Mouse (Mus musculus): ENCODE measurements around the gene 4933427I04Rik. TPM values are rescaled to one million over a fixed set of nuclear protein-coding genes. Genes with fewer than 3 reads are reported as not detected.

The 4933427I04Rik gene
- polyA plus RNA-seq, 1 experiment from 2014 or later, result not detected

DNA sequence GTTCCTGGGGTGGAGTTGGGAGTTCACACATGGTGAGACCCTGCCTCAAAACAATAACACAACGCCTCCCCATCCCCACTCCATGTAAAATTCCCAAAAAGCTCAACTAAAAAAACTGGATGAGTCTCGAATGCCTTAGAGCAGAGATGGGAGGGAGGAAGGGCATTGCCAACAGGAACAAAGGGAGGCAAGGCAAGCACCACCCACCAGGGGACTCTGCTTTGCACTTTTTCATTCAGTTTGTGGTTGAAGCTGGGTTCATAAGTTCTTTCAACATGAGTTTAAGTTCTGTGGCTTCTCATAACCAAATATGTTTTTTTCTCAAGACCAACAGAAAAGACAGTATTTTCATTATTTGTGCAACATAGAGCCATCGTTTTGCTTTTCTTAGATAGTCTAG lies 44.0 kb downstream of the 4933427I04Rik start:
- H3K4me3 ChIP-seq, result no peak overlapping the region
- peaks cover 4% of the 10 kb centered on the region for H3K36me3 ChIP-seq (replicated peaks)
- H3K9me3 ChIP-seq, result no peaks in the 10 kb centered on the region
- H3K4me1 ChIP-seq, result peaks cover 23% of the 10 kb centered on the region
- 79% methylated on average over 3 of the region's 3 CpGs for WGBS
- H3K27me3 ChIP-seq (replicated peaks; ENCODE audit: low read depth, poor library complexity, severe bottlenecking), result no peaks in the 10 kb centered on the region
- no peak overlapping the region for H3K27ac ChIP-seq (replicated peaks)
- no peak for DNase-seq (ENCODE audit: low spot score)

DNA sequence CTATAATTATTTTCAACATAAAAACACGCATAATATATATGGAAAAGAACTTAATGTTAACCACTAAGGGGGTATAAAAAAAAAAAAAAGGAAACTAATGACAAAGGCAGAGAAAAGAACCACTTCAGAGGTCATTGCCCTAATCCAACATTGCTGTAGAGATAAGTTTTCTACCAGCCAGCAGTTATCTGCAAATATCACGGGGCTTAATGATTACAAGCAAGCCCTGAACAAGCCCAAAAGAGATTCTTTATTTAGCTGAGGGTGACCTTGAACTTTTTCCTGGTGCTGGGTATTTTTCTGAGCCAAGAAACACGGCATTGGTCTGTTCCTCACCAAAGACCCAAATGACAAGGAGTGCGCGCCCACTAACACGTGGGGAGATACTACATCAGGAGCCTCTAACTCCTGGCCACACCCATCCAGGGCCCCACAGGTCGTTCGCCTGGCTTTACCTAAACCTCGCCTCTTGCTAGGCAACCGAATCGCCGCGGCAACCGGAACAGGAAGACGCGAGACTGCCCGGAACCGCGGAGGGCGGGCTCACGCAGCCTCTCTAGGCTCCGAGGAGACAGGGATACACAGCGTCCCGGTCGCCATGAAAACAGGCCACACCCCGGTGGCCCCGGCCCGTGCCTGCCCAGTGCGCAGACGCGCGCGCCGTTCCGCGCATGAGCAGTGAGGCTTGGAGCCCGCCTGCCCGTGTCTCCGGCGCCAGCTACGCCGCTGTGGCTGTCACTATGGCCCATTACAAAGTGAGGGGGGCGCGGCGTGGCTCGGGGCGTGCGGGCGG lies 45.0 kb downstream of the 4933427I04Rik start, which contains the start of gene Mycbp:
Gene Mycbp, plus strand, starts transcription at position 500 of the 793 bp plus-strand sequence.
- DNase-seq (ENCODE audit: low spot score), result peak; percentile 100
- H3K36me3 ChIP-seq (replicated peaks), result peaks cover 14% of the 10 kb centered on the region
- no peaks in the 10 kb centered on the region for H3K9me3 ChIP-seq
- peak within 1 kb of the TSS; percentile 93 for H3K4me3 ChIP-seq
- no peaks in the 10 kb centered on the region for H3K27me3 ChIP-seq (replicated peaks; ENCODE audit: low read depth, poor library complexity, severe bottlenecking)
- peaks cover 23% of the 10 kb centered on the region for H3K4me1 ChIP-seq
- 2% methylated on average over 49 of the region's 49 CpGs for WGBS
- H3K27ac ChIP-seq (replicated peaks), result peak within 1 kb of the TSS; percentile 87

- H3K27ac ChIP-seq (replicated peaks), result peak overlapping the region; percentile 87
- no peak for DNase-seq (ENCODE audit: low spot score)
- H3K4me1 ChIP-seq, result peaks cover 23% of the 10 kb centered on the region
- peak overlapping the region; percentile 93 for H3K4me3 ChIP-seq
- under 1% methylated on average over 53 of the region's 53 CpGs for WGBS
- peaks cover 21% of the 10 kb centered on the region for H3K36me3 ChIP-seq (replicated peaks)
- H3K9me3 ChIP-seq, result no peaks in the 10 kb centered on the region
- H3K27me3 ChIP-seq (replicated peaks; ENCODE audit: low read depth, poor library complexity, severe bottlenecking), result no peaks in the 10 kb centered on the region
Observed at GRCm38 (mm10) chr4:123905126-123905668, 45.7 kb downstream of the 4933427I04Rik start.

DNA sequence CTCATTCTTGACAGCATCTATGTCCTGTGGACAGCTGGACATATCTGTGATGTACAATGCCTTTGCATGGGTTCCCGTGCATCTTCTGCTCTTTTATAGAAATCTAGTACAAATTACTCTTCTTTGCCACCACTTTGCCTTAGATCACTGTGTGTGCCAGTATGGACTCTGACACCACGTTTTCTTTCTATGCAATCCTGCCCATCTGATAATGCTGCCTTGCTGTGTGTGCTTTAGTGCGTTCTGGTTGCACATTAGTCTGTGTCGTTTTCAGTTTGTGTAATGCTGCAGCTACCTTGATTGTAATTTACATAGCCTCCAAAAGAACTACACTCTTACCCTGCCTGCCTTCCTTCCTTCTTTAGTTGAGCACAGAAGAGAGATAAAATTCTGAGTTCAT lies 52.0 kb downstream of the 4933427I04Rik start:
- H3K4me3 ChIP-seq, result no peak overlapping the region
- 90% methylated on average over 4 of the region's 4 CpGs for whole genome bisulfite sequencing
- H3K27me3 ChIP-seq (replicated peaks; ENCODE audit: low read depth, poor library complexity, severe bottlenecking), result no peaks in the 10 kb centered on the region
- DNase-seq (ENCODE audit: low spot score), result no peak
- no peaks in the 10 kb centered on the region for H3K9me3 ChIP-seq
- peaks cover 56% of the 10 kb centered on the region for H3K36me3 ChIP-seq (replicated peaks)
- H3K4me1 ChIP-seq, result peaks cover 13% of the 10 kb centered on the region
- no peak overlapping the region for H3K27ac ChIP-seq (replicated peaks)

- no peak overlapping the region for H3K4me3 ChIP-seq
- 80% methylated on average over 2 of the region's 2 CpGs for WGBS
- H3K27me3 ChIP-seq (replicated peaks; ENCODE audit: low read depth, poor library complexity, severe bottlenecking), result no peaks in the 10 kb centered on the region
- H3K36me3 ChIP-seq (replicated peaks), result peaks cover 56% of the 10 kb centered on the region
- DNase-seq (ENCODE audit: low spot score), result no peak
- peaks cover 9% of the 10 kb centered on the region for H3K4me1 ChIP-seq
- H3K9me3 ChIP-seq, result no peaks in the 10 kb centered on the region
- no peak overlapping the region for H3K27ac ChIP-seq (replicated peaks)
Observed at GRCm38 (mm10) chr4:123912431-123912830, 53.0 kb downstream of the 4933427I04Rik start.

Other genes starting within 250 kb of the 4933427I04Rik start
- 46.0 and 47.4 TPM in 2 replicates for gene Macf1, start 175.3 kb upstream of the 4933427I04Rik start, polyA plus RNA-seq (2016; fragmentation: Nextera tagmentation; extraction: Ambion mirVana)
- 332 and 340 TPM in 2 replicates for gene Ndufs5, start 141.5 kb upstream of the 4933427I04Rik start, polyA plus RNA-seq (2016; fragmentation: Nextera tagmentation; extraction: Ambion mirVana)
- 55.0 and 57.3 TPM in 2 replicates for gene Akirin1, start 109.3 kb upstream of the 4933427I04Rik start, polyA plus RNA-seq (2016; fragmentation: Nextera tagmentation; extraction: Ambion mirVana)
- 0.35 and 0.57 TPM in 2 replicates for gene Rhbdl2, start 71.8 kb upstream of the 4933427I04Rik start, polyA plus RNA-seq (2016; fragmentation: Nextera tagmentation; extraction: Ambion mirVana)
- 72.3 and 72.6 TPM in 2 replicates for gene Mycbp, start 45.2 kb downstream of the 4933427I04Rik start, polyA plus RNA-seq (2016; fragmentation: Nextera tagmentation; extraction: Ambion mirVana)
- gene Rragc, start 57.8 kb downstream of the 4933427I04Rik start, polyA plus RNA-seq (2016; fragmentation: Nextera tagmentation; extraction: Ambion mirVana), result 34.1 and 37.9 TPM in 2 replicates
- gene 4930535I16Rik, start 58.3 kb downstream of the 4933427I04Rik start, polyA plus RNA-seq (2016; fragmentation: Nextera tagmentation; extraction: Ambion mirVana), result not detected in 2 replicates